Mouse (Mus musculus) C2C12 (cell line): ENCODE measurements around the gene Kif16b. TPM values are rescaled to one million over a fixed set of nuclear protein-coding genes. Genes with fewer than 3 reads are reported as not detected.

Source experiments
- H3K27me3 ChIP-seq: one replicate; pipeline ENCODE4 v1.6.1; 2011; ENCODE audit not compliant: control insufficient read depth, insufficient read depth, insufficient read length
- H3K36me3 ChIP-seq: one replicate; pipeline ENCODE4 v1.6.1; 2011; ENCODE audit not compliant: control insufficient read depth, insufficient read depth
- H3K4me3 ChIP-seq: one replicate; pipeline ENCODE4 v1.5.1; 2011; ENCODE audit warnings: mild to moderate bottlenecking, control low read depth; ENCODE audit not compliant: poor library complexity, insufficient read depth, severe bottlenecking
- H3K79me2 ChIP-seq: one replicate; pipeline ENCODE4 v1.6.1; 2011; ENCODE audit not compliant: control insufficient read depth, insufficient read depth
- H3K79me3 ChIP-seq: one replicate; pipeline ENCODE4 v1.6.1; 2011; ENCODE audit warnings: low read depth, control low read depth
- H3ac ChIP-seq: one replicate; pipeline ENCODE3; 2011; ENCODE audit warnings: low read depth; ENCODE audit not compliant: control insufficient read depth, insufficient read length
- CEBPB ChIP-seq: IDR thresholded peaks from one replicate; pipeline ENCODE4 v1.6.1; 2011; ENCODE audit warnings: low read depth, mild to moderate bottlenecking, control low read depth, moderate library complexity
- CTCF ChIP-seq: IDR thresholded peaks from one replicate; pipeline ENCODE4 v1.5.1; 2011; ENCODE audit not compliant: control insufficient read depth, insufficient read depth, insufficient read length
- FOSL1 ChIP-seq: IDR thresholded peaks from one replicate; pipeline ENCODE4 v1.8.0; 2011; ENCODE audit warnings: mild to moderate bottlenecking, low read length; ENCODE audit not compliant: poor library complexity, insufficient read depth, severe bottlenecking
- MAX ChIP-seq: IDR thresholded peaks from one replicate; pipeline ENCODE4 v1.6.1; 2011; ENCODE audit warnings: mild to moderate bottlenecking, control low read depth
- MYOD1 ChIP-seq: IDR thresholded peaks from one replicate; pipeline ENCODE4 v1.6.1; 2011; ENCODE audit warnings: low read depth; ENCODE audit not compliant: control insufficient read depth, insufficient read length
- MYOG ChIP-seq: IDR thresholded peaks from one replicate; pipeline ENCODE4 v1.6.1; 2011; ENCODE audit not compliant: control insufficient read depth, insufficient read length; ENCODE audit errors: extremely low read depth
- USF1 ChIP-seq: IDR thresholded peaks from one replicate; pipeline ENCODE4 v1.6.1; 2011; ENCODE audit warnings: low read depth, mild to moderate bottlenecking, control low read depth, moderate library complexity
- polyA plus RNA-seq: library from polyadenylated mRNA; unstranded; fragments of >200 nt; fragmentation: generic; extraction: Trizol; gene quantifications from one replicate; pipeline ENCODE4 v1.2.1, GENCODE M21; 2012; ENCODE audit warnings: missing spikeins

Gene Kif16b
- polyA plus RNA-seq, 1 experiment, result 2.2 TPM

DNA sequence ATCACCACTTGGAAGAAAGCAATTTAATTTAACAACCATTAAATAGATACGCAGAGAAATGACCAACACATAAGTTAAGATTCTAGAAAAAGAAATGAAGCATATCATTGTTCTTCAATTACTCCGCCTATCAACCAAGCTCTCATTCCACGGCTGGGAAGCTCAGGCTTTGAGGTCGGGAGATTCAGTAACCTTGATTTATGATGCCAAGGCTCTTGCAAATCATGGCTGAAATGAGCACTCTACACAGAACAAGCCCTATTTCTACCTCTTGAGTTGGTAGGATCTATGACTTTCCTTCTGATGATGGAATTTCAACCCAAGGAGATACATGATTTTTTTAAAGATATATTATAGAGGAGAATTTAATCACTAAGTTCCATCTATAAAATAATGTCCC lies 140.5 kb downstream of the Kif16b start:
- H3K27me3 ChIP-seq, result no peaks in the 10 kb centered on the region
- no peak for TF ChIP-seq USF1
- no peak for TF ChIP-seq CTCF
- TF ChIP-seq CEBPB, result no peak
- TF ChIP-seq MYOG, result no peak
- no peak for TF ChIP-seq MAX
- H3ac ChIP-seq, result no peak overlapping the region

DNA sequence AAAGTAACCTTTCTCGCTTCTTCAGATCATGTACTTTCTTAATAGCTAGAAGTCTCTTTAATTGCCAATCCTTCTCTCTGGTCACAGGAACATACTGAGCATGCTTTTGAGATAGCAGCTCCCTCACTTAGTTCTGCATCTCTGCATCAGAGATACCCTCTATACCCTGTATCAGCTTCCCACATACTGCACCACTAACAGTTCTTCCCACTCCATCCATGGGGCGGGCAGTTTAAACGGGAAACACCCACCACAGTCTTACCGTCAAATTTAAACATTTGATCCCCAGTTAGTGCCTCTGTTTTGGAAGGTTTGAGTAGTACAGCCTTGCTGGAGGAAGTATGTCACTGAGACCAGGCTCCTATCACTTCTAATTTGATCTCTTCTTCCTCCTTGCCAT lies 142.1 kb downstream of the Kif16b start:
- Histone ChIP-seq H3K36me3 (no peaks in the 10 kb centered on the region), H3K79me2 (no peaks in the 10 kb centered on the region), H3K27me3 (no peaks in the 10 kb centered on the region), H3K79me3 (no peaks in the 10 kb centered on the region), H3ac (no peak overlapping the region), H3K4me3 (no peak overlapping the region)
- TF ChIP-seq FOSL1, result no peak

More for the DNA sequence above, 140.5 kb downstream of the Kif16b start:
- Histone ChIP-seq H3K79me3 (no peaks in the 10 kb centered on the region), H3K36me3 (no peaks in the 10 kb centered on the region), H3K79me2 (no peaks in the 10 kb centered on the region), H3K4me3 (no peak overlapping the region)

DNA sequence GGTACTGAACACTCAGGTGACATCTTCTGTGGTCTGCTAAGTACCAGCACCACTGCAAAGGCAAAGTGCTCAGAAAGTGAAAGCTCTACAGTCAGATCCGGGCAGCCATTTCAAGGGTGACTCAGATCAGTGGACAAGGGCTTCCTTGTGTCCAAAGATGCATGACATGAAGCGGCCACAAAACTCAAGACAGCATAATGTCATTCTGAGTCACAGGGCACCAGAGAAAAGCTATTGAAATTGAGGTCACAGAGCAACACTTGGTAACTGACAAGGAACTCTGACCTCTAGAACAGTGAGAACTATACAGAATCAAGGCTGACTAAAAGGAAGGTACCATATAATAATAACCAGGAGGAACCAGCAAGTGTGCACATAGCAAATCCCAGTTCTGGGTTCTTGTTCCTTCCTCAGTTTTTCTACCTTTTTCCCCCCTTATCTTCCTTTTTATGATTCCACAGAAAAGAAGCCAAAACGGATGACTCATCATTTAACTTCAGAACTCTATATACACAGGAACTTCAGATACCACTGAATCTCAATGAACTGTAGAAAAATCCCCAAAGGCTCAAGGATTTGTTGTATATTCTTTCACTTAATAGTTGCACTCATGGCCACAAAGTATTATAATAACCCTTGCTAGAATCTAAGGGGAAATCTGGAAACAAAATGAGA lies 143.1 kb downstream of the Kif16b start:
- Histone ChIP-seq H3K4me3 (no peak overlapping the region), H3K79me3 (no peaks in the 10 kb centered on the region), H3K36me3 (no peaks in the 10 kb centered on the region), H3ac (no peak overlapping the region), H3K27me3 (no peaks in the 10 kb centered on the region), H3K79me2 (no peaks in the 10 kb centered on the region)
- TF ChIP-seq FOSL1 (peak; percentile 16), CEBPB (no peak)

DNA sequence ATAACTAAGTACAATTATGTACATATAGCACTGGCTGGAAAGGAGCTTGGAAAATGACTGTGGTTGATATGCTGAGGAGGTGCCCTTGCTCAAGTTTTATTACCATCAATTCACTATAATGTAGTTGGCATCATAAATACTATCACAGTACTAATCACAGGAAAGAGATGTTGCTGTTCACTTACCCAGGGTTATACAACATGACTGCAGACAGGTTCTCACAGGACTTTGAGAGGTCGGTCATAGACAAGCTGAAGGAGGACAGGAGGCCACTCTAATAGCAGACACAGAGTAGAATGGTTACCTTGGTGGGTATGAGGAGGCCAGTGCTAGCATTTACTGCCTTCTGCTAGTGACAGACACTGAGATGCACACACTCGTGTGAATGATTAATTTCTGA lies 162.0 kb downstream of the Kif16b start:
- Histone ChIP-seq H3ac (no peak overlapping the region), H3K79me3 (no peaks in the 10 kb centered on the region), H3K79me2 (no peaks in the 10 kb centered on the region), H3K36me3 (no peaks in the 10 kb centered on the region), H3K27me3 (no peaks in the 10 kb centered on the region), H3K4me3 (no peak overlapping the region)
- TF ChIP-seq MYOG, result no peak
- TF ChIP-seq MAX, result no peak
- TF ChIP-seq USF1, result no peak
- TF ChIP-seq CEBPB, result no peak
- no peak for TF ChIP-seq FOSL1
- no peak for TF ChIP-seq MYOD1
- TF ChIP-seq CTCF, result no peak

DNA sequence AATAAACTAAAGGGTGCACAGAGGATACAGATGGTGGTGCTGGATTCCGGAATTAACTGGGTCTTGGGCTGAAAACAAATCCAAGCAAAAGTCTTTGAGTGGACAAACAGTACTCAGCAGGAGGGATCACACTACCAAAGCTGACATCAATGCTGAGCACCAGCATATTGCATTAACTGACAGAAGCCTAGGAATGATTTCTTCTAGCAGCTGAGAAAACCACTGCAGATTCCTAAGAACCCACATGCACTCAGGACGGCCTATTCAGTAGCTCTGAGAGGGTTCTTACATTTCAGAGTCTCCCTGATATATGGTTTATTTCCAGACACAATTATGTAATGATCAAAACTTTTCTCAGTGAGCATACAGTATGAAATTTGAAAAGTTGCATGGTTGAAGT lies 162.8 kb downstream of the Kif16b start:
- Histone ChIP-seq H3K79me2 (no peaks in the 10 kb centered on the region), H3K27me3 (no peaks in the 10 kb centered on the region), H3K79me3 (no peaks in the 10 kb centered on the region), H3ac (no peak overlapping the region), H3K36me3 (no peaks in the 10 kb centered on the region), H3K4me3 (no peak overlapping the region)
- TF ChIP-seq MYOD1, result peak; percentile 93
- no peak for TF ChIP-seq CEBPB

DNA sequence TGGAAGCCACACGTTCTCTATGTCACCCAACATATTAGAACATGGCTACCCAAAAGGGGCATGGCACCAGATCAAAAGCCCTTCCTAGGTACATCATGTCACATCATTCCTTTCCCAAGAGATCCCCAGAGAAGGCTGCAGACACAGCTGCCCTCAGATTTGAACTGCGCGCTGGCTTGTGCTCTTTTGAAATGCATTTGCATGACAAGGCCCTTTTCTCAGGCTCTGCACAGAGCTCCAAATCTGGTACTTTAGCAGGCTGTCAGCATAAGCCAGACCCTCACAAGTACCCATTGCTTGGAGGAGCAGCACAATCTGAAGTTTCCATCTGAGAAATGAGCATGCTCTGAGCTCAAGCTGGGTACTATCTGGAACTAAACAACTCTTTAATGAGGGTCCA lies 165.6 kb downstream of the Kif16b start:
- H3ac ChIP-seq, result no peak overlapping the region
- H3K36me3 ChIP-seq, result no peaks in the 10 kb centered on the region
- H3K79me3 ChIP-seq, result no peaks in the 10 kb centered on the region
- no peaks in the 10 kb centered on the region for H3K79me2 ChIP-seq
- TF ChIP-seq CTCF (no peak), FOSL1 (no peak), MYOG (no peak), MAX (no peak), MYOD1 (no peak), CEBPB (no peak), USF1 (no peak)
- H3K4me3 ChIP-seq, result no peak overlapping the region
- H3K27me3 ChIP-seq, result no peaks in the 10 kb centered on the region
